In the genomic region with DNA sequence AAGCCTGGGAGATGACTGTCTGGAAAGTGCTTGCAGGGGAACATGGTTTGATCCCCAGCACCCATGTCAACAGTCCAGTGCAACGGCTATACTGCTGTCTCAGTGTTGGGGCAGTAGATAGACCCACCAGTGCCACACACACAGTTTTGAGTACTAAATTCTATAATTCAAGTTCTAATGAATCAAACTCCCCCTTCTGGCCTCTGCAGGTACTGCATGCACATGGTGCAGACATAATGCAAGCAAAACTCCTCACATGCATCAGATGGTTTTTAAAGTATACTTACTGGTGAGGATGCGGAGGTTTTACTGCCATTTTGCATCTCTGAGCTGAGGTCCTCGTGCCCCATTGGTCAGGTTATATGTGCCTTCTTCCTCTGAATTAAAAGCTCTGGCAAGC, we compare ENCODE assay signal across 8 mouse cellular contexts. TPM values are rescaled to one million over a fixed set of nuclear protein-coding genes. Genes with fewer than 3 reads are reported as not detected.
DNase-seq lines count a peak whose midpoint lies in the region; ATAC-seq and TF ChIP-seq lines count a peak whose summit lies in the region.

No protein-coding gene starts in this region.

- no peak for ATAC-seq in activated CD4-positive, CD25-positive, alpha-beta regulatory T cell, adult 4 months

- H3K27ac ChIP-seq in left cerebral cortex, adult 2 months, result no peak overlapping the region

- H3K4me3 ChIP-seq in left cerebral cortex, adult 2 months, result no peak overlapping the region

- peak; percentile 63 for TF ChIP-seq CTCF in left cerebral cortex, adult 2 months (IDR thresholded peaks at IDR 0.05)

- peak; percentile 12 for DNase-seq in cerebellum, adult 11-12 months
- no peak for DNase-seq in cerebellum, adult 11 months
- no peak for DNase-seq in left cerebral cortex, adult 2 months (ENCODE audit: extremely low spot score in 1 of 2, low spot score in 2 of 2)
- no peak for DNase-seq in left cerebral cortex, adult 11 months (ENCODE audit: low spot score)
- peak; percentile 31 for DNase-seq in T-cell, adult 2 months (ENCODE audit: low spot score)
- peak; percentile 35 to 59 for DNase-seq in natural killer cell, adult 2 months (ENCODE audit: low spot score in 2 of 2)
- no peak for DNase-seq in urinary bladder, postnatal 4 days (ENCODE audit: low spot score in 2 of 2)

- intact Hi-C loops in left cerebral cortex, adult 2 months (cut with DNase I), result no loop called here

RNA-seq across cellular contexts. Expression of gene Thap3, which starts 13.4 kb away (rescaled TPM):
- total RNA-seq in left cerebral cortex, adult 2 months (2021), result 10 to 100 TPM; 19.2 to 20.7 TPM
- 100 to 1,000 TPM in 1 of 2 experiments, 10 to 100 TPM in 1; 89.8 to 107 TPM for polyA plus RNA-seq in activated CD4-positive, CD25-positive, alpha-beta regulatory T cell, adult 4 months (2017; shearing (Covaris generic))

RNA-seq across cellular contexts. Expression of gene Phf13, which starts 20.6 kb away (rescaled TPM):
- total RNA-seq in left cerebral cortex, adult 2 months (2021), result 10 to 100 TPM; 18.9 to 19.6 TPM
- 1 to 10 TPM; 2.3 to 3.0 TPM for polyA plus RNA-seq in activated CD4-positive, CD25-positive, alpha-beta regulatory T cell, adult 4 months (2017; shearing (Covaris generic))

RNA-seq across cellular contexts. Expression of gene Klhl21, which starts 33.2 kb away (rescaled TPM):
- total RNA-seq in left cerebral cortex, adult 2 months (2021), result 10 to 100 TPM; 18.5 to 19.3 TPM
- 1 to 10 TPM; 2.2 to 4.2 TPM for polyA plus RNA-seq in activated CD4-positive, CD25-positive, alpha-beta regulatory T cell, adult 4 months (2017; shearing (Covaris generic))

RNA-seq across cellular contexts. Expression of gene Dnajc11, which starts 42.0 kb away (rescaled TPM):
- total RNA-seq in left cerebral cortex, adult 2 months (2021), result 10 to 100 TPM; 61.8 to 66.6 TPM
- polyA plus RNA-seq in activated CD4-positive, CD25-positive, alpha-beta regulatory T cell, adult 4 months (2017; shearing (Covaris generic)), result 10 to 100 TPM; 27.9 to 31.7 TPM

RNA-seq across cellular contexts. Expression of gene Zbtb48, which starts 52.0 kb away (rescaled TPM):
- 10 to 100 TPM; 13.6 to 13.9 TPM for total RNA-seq in left cerebral cortex, adult 2 months (2021)
- polyA plus RNA-seq in activated CD4-positive, CD25-positive, alpha-beta regulatory T cell, adult 4 months (2017; shearing (Covaris generic)), result 10 to 100 TPM; 14.1 to 22.0 TPM

Comparison
In these comparisons a context has a peak if more than half of its experiments do, and no peak if none do; other contexts are left out.
1. DNase-seq: peak in cerebellum, adult 11-12 months (single experiment), T-cell, adult 2 months (single experiment) and natural killer cell, adult 2 months (2 of 2); none in cerebellum, adult 11 months (single experiment), left cerebral cortex, adult 2 months (0 of 2), left cerebral cortex, adult 11 months (single experiment) and urinary bladder, postnatal 4 days (0 of 2).